Mouse (Mus musculus) lung, postnatal 0 days (tissue): ENCODE results near the gene Slc17a9.

Source experiments
- CTCF ChIP-seq: IDR thresholded peaks from 2 replicates; pipeline ENCODE4 v1.5.1; 2016; ENCODE audit warnings: antibody characterized with exemption, mild to moderate bottlenecking
- EP300 ChIP-seq: IDR thresholded peaks from 2 replicates; pipeline ENCODE4 v1.6.1; 2016; ENCODE audit warnings: antibody characterized with exemption, mild to moderate bottlenecking, control low read depth

DNA sequence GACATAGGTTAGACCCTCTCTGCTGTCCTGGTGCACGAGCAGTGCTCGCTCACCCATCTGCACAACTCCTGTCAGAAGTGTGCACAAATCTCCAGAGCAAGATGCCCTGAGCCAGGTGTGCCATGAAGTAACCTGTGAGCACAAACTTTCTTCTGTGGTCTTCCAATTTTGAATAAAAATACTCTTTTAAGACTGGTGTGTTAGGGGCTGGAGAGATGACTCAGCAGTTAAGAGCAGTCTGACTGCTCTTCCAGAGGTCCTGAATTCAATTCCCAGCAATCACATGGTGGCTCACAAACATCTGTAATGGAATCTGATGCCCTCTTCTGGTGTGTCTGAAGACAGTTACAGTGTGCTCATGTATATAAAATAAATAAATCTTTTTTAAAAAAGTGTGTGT is 18.3 kb downstream of the Slc17a9 start:
- TF ChIP-seq EP300 (no peak), CTCF (no peak)
